Mouse (Mus musculus) embryo, embryonic 10 days (tissue): ENCODE results near the gene Sall2.

Experiments used
- DNase-seq: peaks from one replicate; pipeline ENCODE4 v3.0.0-alpha.2; 2015; ENCODE audit warnings: low spot score

Gene Sall2

DNA sequence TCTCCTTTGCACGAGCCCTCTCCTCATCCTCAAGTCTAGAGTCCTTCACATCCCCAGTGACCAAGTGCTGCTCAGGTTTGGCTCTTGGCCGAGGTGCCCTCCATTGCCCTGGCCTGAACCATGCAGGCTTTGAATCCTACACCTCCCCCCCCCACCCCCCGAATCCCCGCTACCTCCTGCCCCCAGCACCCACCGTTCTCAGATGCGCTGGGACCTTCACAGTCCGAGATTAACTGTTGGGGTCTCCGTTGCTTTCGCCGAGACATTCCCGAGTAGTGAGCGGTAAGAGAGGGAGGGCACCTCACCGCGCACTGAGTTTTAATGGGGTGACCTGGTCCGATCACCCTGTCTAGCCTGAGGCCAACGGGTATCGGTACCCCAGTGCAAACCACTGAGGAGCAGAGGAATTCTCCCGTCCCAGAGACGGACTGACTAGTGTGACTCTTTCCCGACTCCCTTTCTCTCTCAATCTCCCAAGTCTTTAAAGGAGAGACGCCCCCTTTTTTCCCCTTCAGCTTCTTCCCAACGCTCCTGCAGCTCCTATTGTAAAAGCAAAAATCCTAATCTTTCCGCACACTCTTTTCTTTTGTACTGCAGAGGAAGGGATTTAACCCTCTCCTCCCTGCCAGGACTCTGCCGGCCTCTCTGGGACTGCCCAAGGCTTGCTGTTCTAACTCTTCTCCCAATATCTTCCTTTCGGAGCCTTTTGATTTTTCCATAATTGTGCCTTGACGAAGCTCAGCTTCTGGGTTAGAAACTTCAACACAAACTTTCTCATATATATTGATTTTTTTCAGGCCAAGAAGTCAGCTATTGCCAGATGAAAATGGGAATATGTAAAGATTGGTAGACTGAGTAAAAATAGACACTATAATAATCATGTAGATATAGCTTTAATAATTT is at the start of gene Sall2:
TSS of gene Sall2 (minus strand) at position 853 of the 903 bp plus-strand sequence.
- peak; percentile 47 for DNase-seq

DNA sequence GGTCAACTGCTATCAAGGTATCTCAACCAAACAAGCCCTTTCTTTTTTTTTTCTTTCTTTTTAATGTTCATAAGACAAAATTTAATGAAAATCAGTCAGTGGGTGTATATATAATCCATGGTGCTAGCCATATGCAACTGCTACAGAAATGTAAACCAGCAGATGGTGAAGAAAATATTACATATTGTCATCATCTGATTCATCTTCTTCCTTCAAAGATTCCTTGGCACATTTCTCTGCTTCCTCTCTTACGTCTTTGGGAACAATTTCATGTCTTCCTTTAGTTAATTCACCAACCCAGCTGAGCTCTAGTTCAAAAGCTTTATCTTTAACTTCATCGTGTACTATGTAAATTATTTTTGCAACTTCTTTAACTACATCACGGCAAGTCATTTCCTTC is 40.2 kb upstream of the Sall2 start:
- no peak for DNase-seq

DNA sequence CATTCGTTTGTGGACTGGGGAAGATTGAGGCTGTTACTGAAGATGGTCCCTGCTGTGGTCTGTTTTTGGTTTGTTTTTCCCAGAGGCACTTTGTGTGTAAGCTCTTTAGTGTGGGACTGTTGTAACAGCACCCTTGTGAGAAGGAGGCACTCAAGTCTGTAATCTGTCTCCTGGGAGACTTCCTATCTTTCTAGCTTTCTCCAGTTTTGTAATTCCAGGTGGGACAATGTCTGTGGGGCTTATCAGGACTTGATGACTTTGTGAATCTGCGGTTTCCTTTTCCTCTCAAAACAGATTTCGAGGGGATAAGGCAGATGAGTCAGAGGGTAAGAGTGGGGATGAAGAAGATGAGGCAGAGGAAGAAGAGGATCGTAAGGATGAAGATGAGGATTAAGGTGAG is 27.7 kb upstream of the Sall2 start, which contains the start of gene Olfr1513:
TSS of gene Olfr1513 (minus strand) at position 101 of the 400 bp plus-strand sequence.
- DNase-seq, result no peak

DNA sequence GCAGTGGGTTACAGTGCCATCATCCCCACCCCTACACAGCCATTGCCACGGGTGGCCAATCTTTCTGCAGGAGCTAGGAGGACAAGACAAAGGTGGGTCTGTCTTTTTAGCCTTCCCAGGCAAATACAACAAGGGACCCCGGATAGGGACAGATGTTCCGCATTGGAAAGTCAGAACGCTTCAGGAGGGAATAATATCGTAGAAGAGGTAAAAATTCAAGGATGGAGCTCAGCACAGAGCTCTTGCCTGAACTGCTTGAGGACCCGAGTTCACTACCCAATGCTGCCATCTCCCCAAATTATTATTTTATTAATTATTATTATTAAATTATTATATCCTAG is 10.9 kb upstream of the Sall2 start:
- no peak for DNase-seq

DNA sequence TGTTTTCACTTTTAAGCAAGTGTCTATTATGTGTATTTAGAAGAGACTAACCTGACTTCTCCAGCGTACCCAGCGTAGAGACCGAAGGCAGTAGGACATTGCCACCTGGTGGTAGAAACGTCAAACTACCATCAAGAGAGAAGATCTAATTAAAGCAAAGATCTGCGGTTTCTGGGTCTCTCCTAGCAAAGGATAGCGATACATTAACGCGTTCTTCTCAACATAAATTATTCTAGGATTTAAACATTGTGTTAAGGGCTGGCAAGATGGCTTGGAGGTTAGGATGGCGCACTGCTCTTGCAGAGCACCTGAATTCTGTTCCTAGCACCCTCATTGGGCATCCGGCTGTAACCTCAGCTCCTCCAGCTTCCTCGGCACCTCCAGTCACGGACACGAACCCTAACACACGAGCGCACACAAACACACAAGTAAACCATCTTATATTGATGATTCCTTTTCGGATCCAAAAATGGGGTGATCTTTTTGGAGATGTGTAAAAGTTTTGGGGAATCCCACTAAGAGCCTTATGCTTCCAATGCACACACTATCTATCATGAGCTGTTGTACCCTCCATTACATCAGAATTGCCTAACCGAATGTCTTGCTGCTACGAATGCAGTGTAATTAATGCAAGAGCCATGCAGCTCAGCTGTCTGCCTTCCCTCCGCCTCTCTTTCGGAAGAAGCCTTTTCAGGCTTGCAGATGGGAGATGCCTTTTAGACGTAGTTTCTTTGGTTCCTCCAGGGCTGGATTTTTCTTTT is 10.4 kb upstream of the Sall2 start:
- peak; percentile 91 for DNase-seq

DNA sequence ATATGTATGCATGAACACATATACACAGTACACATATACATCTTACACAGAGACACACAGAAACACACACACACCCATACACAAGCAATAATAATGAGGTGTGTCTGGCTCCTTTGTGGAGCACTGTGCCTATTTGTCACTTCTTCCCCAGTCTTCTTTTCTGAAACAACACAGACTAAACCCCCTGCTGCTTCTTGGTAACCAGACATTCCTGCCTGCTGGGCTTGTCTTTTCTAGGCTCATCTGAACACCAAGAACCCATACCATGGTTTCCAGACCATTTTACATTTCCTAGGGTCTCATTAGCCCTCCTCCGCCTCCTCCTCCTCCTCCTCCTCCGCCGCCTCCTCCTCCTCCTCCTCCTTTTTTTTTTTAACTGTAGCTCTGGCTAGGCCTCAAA is 3.6 kb upstream of the Sall2 start:
- DNase-seq, result no peak

DNA sequence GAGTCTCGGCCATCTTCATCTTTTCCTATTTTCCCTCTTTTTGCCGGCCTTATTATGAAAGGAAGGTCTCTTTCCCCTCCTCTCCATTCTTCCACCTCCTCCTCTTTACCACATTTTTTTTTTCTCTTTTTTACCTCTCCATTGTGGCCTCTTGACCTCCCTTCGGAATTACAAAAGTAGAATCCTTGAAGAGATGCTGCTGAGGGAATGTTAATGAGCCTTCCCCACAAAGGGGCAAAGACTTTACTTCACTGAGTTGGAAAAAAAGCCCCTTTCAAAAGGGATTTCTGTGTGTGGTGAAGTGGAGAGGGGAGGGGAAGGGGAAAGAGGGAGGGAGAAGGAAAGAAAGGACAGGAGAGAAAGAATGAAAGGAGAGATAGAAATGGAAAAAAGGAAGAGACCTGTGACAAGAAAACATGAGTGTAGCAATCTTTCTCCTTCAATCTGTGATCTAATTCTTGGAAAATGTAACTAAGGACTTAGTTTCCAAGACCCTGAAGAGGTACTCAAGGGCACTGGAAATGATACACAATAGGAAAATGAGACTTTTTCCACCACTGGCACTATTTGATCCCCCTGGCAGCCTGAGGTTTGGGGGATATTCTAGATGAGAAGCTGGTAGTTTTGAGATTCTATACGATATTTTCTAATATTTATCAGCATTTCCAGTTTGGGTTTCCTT is 2.6 kb upstream of the Sall2 start:
- peak; percentile 70 for DNase-seq

DNA sequence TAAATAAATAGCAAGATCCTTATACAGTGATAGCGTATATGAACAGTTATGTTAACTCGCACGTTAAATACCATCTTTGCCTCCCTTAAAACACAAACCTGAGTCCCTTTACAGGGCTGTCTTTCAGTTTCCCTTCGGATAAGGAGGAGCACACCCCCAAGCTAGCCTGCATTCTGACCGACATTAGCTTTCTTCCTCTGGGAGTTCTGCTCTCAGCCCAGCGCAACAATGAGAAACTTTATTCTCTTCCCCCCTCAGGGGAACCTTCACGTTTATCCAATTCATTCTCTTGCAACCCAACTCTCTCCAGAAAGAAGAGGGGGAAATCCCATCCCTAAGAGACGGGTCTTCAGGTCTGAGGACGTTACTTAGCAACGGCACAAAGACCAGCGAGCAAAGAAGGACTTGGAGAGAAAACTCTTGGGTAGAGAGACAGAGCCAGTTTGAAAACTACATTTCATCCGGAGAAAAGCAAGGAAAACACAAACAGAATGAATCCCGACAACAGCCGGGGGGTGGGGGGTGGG is 1.1 kb downstream of the Sall2 start:
- DNase-seq, result peak; percentile 70

DNA sequence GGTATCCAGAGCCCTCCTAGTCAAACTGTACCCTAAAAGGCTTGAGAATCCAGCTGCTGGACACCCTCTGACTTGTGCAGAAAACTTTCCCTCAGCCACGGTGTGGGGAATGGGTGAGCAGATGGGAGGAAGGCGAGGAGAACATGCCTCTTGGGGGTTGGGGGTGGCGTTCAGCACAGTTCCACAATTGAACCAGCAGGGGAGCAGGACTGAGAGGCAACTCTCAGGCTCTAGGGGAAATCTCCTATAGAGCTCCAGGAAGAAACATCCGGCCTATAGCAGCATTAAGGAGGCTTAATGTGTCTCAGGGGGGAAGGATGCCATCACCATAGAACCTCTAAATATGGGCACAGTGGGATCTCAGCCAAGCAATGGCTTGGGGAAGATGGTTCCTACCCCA is 2.7 kb downstream of the Sall2 start:
- DNase-seq, result peak; percentile 58

DNA sequence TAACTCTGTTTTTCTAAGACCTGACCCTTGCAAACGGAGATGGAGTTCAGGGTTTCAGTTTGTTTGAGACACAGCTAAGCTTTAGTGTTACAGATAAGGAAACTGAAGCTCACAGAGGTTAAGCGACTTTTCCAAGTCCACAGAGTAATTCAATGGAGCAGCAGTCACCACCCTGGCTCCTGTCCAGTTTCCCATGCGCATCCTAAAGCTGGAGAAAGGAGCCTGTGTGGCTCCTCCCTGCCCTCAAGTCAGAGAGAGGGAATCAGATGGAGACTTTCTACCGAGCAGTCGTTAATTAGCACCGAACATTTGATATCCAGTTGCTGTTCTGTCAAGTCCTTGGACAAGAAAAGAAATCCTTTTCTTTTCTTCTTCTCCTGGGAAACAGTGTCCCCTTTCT is 9.2 kb downstream of the Sall2 start:
- DNase-seq, result no peak

DNA sequence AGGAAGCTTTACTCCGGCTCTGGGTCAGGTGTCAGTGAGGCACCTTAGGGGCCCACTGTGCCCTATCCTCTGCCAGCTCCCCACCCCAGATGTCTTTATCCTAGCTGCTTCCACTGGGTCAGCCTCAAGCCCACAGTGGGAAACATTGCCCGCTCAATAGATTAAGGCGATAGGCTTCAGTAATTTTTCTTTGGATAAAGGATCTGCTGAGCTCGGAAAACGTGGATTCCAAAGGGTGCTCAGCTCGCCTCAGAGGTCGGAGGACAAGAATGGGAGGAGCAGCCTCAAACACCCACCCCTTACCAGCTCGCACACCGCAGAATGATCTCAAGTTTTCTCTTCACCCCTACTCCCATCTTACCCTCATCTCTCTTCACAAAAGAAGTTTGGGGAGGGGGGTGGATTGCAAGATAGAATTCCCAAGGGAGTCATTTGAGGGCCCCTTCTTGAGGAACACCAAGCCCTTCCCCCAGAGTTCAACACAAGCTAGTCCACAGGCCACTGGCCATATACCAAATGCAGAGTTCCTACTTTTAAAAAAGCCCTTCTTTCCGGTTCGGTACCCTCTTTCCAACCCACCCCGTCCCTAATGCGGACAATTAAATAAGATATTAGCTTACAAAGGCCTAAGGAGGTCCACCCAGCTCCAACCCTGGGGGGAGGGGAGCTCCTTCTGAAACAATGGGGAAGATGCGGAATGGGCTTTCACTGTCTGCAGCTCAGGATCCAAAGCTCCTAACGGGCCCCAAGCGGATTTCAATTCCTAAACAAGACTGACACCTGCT is 11.9 kb downstream of the Sall2 start:
- peak; percentile 74 for DNase-seq

DNA sequence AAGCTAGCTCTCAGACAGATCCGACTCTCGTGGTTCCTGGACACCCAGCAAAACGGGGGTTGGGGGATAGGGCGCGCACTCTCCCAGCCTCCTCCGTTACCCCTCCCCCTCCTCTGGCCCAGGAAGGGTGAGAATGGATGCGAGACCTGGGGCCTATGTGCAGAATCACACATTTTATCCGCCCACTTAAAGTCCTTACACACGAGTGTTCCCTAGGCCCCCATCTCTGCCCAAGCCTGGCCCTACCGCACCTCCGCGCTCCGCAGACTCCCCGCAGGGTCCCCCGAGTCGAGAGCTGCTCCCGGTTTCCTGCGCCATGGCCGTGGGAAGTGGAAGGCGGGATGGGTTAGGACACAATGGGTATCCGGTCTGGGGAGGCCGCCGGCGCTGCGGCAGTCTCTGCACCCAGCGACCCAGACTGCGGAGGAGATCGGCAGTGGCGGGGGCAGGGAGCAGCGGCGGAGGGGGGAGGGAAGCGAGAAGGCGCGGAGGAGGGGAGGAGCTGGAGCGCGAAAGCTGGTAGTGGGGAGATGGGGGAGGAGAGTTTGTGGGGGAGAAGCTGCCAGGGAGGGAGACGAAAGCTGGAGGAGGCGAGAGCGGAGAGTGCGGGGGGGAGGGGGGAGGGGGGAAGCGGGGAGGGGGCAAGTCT is 12.6 kb downstream of the Sall2 start:
- peak; percentile 85 for DNase-seq

DNA sequence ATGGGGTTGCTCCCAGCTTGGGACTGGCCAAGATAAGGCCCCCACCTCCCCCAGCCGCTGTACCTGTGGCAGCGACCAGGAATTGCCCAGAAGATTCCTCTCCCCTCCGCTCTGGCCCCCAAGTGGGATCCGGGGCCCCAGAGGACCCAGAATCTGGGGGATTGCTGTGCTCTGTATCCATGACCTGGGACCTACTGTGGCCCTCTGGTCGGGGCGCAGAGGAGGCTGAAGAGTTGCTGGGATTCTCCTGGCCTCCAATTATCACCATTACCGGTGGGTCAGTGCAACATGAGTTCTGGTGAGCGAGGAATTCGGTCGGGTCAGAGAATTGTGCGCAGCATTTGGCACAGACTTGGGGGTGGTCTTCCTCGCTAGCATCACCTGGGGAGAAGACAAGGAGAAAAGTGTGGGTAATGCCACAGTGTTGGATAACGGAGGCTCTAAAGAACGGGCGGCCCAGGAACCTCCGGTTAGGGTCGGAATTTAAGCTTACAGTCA is 13.2 kb downstream of the Sall2 start:
- DNase-seq, result no peak

DNA sequence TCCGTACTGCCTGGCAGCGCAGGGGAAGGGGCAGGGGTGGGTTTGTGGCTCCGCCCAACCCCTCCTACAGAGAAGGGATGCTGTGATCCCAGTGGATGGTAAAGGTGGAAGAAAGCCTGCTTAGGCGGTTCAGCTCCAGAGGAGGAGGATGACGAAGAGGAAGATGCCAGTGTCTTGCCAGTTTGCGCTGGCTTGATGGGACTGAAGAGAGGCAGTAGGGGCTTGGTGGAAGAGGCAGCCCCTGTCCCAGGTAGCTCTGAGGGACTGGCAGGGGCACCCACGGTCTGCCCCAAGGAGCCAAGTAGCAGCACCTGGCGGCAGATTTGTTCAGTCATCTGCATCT is 13.8 kb downstream of the Sall2 start:
- no peak for DNase-seq

DNA sequence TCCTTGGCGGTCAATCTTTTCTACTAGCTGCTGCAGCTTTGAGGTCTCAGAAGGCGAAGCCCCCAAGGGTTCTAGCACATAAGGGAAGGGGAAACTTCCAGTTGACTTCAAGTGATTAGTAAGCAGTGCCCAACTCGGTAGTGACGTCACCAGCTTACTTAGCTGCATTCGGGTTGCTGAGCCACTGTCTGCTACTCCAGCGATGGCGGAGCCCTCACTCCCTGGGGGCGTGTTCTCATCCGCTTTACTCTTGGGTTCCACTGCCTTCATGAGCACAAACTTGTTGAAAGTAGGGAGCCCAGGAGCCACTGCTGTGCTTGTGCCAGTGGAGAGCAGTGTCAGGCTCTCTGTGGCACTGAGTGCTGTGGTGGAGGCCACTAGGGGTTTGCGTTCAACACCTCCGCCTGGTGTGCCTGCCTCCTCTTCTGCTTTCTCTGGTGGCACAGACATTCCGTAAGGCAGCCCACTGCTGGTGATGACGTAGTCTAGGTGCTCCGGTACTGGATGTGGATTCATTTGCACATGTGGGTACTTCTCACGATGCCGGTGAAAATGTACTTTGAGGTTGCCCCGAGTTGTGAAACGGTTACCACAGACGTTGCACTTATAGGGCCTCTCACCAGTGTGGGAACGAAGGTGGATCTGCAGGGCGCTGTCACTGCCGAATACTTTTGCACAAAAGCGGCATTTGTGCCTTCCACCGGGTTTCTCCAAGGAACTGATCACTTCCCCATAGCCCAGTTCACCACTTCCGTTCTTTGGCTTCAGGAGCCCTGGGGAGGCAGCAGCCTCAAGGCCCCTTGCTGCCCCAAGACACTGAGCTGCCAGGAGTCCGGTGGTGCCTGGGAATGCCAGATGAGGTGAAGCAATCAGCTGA is 14.4 kb downstream of the Sall2 start:
- DNase-seq, result no peak

DNA sequence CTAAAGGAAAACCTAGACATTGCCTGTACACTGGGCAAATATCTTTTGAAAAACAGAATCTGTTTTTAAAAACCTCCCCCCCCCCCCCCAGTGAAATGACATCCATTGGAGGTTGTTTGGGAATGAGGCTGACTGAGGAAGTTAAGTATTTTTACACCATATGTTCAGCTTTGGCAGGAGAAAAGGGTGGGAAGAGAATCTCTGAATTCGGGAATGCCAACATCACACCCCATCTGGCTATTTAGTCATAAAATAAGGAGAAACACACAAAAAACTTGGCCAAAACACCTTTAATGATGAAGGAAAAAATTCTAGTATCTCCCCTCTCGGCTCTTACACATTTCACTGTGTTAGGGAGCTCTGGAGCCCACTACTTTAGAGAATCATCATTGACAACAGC is 17.7 kb downstream of the Sall2 start:
- DNase-seq, result no peak

DNA sequence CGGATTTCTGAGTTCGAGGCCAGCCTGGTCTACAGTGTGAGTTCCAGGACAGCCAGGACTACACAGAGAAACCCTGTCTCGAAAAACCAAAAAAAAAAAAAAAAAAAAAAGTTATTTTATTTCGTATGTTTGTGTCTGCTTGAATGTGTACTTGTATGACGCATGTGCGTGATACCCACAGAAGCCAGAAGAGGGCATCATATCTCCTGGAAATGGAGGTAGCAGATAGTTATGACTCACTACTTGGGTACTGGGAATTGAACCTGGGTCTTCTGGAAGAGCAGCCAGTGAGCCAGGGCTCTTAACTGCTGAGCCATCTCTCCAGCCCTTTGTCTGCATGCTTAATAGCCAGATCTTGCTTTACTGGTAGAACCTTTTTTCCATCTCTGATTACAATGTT is 18.2 kb downstream of the Sall2 start:
- DNase-seq, result peak; percentile 28

DNA sequence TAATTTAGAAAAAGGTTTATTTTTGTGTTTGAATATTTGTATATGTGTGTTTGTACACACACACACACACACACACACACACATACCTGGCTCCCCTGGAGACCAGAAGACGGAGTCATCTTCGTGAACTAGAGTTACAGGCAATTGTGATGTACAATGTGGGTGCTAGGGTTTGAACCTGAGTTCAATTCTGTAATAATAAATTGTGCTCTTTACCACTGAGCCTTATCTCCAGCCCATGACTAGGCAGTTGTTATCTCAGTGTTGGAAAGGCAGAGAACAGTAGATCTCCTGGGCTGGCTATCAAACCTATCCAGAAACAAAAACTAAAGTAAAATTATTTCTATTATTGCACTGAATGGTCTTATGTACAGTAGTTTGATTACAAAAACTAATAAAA is 22.5 kb downstream of the Sall2 start:
- no peak for DNase-seq

DNA sequence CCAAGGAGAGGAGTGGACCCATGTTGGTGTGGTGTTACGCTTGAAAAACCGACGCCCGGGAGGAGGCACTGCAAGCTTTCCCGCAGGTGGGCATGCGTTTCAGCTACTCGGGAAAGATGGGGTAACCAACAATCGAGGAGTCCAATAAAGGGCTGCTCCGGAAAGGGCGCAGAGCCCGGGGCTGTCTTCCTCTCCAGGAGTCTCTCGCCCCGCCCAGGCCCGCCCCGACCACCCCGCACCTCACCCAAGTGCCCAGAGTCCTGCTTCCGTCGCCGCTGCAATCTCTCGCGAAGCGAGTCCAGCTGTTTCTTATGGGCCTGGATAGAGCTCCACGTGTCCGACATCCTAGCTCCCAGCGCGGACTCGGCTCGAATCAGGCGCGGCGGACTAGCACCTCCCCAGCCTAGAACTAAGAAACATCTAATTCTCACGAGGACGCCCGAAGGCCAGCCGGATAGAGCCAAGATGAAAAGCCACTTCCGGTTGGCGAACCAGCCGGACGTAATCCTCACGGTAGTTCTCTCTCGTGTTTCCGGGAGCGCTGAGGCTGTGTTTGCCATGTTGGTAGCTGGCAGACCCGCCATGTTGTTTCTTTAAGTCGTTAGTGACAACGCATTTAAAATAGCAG is 23.8 kb downstream of the Sall2 start, which contains the start of gene Mettl3:
TSS of gene Mettl3 (minus strand) at position 485 of the 628 bp plus-strand sequence.
- peak; percentile 98 for DNase-seq
